Mouse (Mus musculus) myocyte (in vitro differentiated cells): ENCODE data around the gene Acp5.

Experiments
- CEBPB ChIP-seq: IDR thresholded peaks from 2 replicates; pipeline ENCODE4 v1.6.1; 2011; ENCODE audit warnings: mild to moderate bottlenecking, moderate library complexity; ENCODE audit not compliant: poor library complexity, insufficient read depth, severe bottlenecking
- MYOD1 ChIP-seq, 3 experiments: IDR thresholded peaks; one replicate each; pipeline ENCODE4 v1.6.1; 2011; ENCODE audit warnings: control low read depth in 2 of 3, low read depth in 2 of 3, mild to moderate bottlenecking in 2 of 3, moderate library complexity in 1 of 3; ENCODE audit not compliant: insufficient read length in 2 of 3, control insufficient read depth in 1 of 3
- REST ChIP-seq: IDR thresholded peaks from one replicate; pipeline ENCODE4 v1.6.1; 2011; ENCODE audit warnings: mild to moderate bottlenecking, control low read depth, moderate library complexity; ENCODE audit not compliant: insufficient read depth, insufficient read length

GRCm38 (mm10) chr9:22134988-22135643 lies 395 bp downstream of the Acp5 start:
- TF ChIP-seq MYOD1 (IDR thresholded peaks at IDR 0.05; ENCODE audit: control insufficient read depth in 1 of 3, insufficient read length in 2 of 3, low read depth in 2 of 3) (no peak), REST (no peak), CEBPB (no peak)
